Mouse (Mus musculus) cerebellum, adult 18-20 months (tissue): ENCODE data around the gene Scamp4.

Source experiments
- DNase-seq, 2 experiments: peaks; one replicate each; pipeline ENCODE4 v3.0.0; 2021

The Scamp4 gene

GRCm38 (mm10) chr10:80602698-80603325, at the start of gene Scamp4, which contains the start of gene Adat3:
Gene Scamp4, plus strand, starts transcription at chr10:80602872.
Gene Adat3, plus strand, starts transcription at chr10:80602880.
- DNase-seq: peak; percentile 94 to 96

DNA sequence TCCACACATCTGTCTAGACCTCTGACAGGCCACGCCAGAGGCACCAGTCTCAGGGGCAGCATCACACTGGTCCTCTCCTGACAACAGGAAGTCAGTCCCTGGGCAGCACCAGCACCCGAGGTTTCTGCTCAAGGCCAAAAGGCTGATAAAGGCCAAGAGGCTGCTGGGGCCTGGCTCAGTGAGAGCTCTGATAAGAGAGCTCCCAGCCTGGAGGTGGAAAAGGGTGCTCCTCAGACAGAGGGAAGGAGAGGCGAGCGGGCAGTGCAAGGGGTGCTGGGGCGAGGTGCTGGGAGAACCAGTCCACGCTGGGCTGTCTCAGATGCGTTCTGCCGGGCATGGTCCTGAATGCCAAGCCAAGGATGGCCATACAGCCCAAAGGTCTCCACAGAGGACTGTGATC, 49.1 kb upstream of the Scamp4 start:
- no peak for DNase-seq

DNA sequence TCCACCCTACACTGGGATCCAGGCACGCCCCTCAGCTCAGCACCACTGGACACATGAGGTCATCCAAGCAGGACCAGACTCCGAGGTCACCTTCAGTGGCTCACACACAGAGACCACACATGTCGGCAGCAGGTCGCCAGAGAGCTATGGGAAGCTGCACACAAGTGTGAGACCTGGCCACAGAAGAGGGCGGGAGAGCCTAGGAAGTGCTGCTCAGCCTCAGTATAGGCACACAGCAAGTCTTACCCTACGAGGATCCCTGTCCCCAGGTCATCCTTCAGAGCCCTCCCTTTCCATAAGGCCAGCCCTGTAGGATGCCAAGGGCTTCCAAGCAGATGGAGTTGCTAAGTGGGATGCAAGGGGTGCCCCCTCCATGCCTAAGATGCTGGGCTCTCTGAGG, 48.7 kb upstream of the Scamp4 start:
- no peak for DNase-seq

- peak; percentile 77 to 84 for DNase-seq
These were observed 45.2 kb upstream of the Scamp4 start for GRCm38 (mm10) chr10:80557346-80557965.

DNA sequence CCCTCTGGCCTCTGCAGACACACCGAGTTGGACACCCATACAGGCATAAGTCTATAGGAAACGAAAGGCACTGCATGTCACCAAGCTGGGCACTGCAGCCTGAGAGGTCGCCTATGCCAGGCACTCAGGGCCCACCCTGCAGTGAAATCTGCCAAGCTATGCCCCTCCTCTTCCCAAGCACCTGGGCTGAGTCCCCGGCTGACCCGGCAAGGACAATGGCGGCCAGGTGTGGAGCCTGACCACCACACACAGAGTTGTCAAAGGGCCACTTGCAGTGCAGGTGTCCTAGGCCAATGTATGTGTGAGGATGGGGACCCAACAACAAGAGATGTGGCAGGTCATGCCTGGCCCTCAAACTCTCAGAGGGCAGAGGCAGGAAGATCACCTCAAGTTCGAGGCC, 43.2 kb upstream of the Scamp4 start:
- DNase-seq: no peak

GRCm38 (mm10) chr10:80560621-80561020, 42.1 kb upstream of the Scamp4 start:
- DNase-seq: no peak

GRCm38 (mm10) chr10:80561116-80561944, 41.3 kb upstream of the Scamp4 start, which contains the start of gene Rexo1:
Gene Rexo1, minus strand, starts transcription at chr10:80561560.
- DNase-seq: peak; percentile 94

GRCm38 (mm10) chr10:80566375-80567092, 36.1 kb upstream of the Scamp4 start:
- peak; percentile 91 to 93 for DNase-seq

DNA sequence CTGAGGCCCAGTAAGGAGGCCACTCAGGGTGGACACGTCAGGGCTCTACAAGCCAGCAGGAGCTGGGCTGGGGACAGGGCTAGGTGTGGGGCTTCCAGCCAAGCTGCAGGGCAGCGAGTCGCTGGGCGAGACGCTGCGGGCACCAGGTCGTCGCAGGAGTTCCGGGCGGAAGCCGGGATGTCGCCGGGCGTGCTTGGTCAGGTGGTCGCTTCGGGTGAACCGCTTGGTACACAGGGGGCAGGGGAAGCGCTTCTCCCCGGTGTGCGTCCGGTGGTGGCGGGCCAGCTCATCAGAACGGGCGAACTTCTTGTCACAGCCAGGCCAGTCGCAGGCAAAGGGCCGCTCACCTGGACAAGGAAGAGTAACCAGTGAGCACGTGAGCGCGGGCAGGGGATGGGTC, 33.8 kb upstream of the Scamp4 start:
- DNase-seq: no peak

- no peak for DNase-seq
These were observed 33.0 kb upstream of the Scamp4 start for GRCm38 (mm10) chr10:80569664-80570066.

DNA sequence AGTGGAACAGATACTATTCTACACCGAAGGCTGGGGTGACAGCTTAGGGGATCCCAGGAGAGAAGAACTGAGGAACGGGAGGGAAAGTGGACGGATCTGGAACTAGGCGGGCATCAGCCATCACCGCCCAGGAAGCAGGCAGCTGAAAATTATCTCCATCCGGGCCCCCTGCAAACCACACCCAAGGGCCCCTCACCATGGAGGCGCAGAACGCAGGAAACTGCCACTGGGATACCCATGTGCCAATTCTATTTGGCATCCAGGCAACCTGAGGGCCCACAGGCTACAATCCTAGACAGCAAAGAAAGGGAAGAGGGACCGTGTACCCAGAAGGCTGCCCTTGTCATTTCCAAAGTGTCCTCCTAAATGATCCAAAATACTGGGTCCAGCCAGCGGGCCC, 32.3 kb upstream of the Scamp4 start:
- no peak for DNase-seq

- DNase-seq: peak; percentile 50 to 51
These were observed 31.5 kb upstream of the Scamp4 start for GRCm38 (mm10) chr10:80570871-80571836.

- no peak for DNase-seq
These were observed 30.2 kb upstream of the Scamp4 start for GRCm38 (mm10) chr10:80572477-80572876.

GRCm38 (mm10) chr10:80573944-80574343, 28.7 kb upstream of the Scamp4 start:
- DNase-seq: peak in 1 of 2 experiments; percentile 9

- peak in 1 of 2 experiments; percentile 14 for DNase-seq
These were observed 27.8 kb upstream of the Scamp4 start for GRCm38 (mm10) chr10:80574896-80575295.

DNA sequence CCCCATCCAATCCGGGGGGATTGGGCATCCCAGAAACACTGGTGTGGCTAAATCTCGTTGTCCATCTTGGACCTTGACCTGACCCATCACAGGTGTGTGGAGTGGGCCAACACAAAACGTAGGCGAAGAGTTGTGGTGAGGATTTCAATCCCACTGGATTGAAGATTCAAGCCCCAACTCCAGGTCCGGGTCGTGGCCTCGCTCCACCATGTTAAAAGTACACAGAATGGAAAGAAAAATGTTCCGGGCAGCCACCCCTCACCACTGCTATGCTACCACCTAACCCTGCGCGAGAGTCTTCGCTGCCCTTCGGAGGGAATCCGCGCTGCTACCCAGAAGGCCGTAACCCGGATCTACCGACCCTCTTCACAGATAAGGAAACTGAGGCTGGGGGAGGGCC, 26.7 kb upstream of the Scamp4 start:
- DNase-seq: no peak

- peak; percentile 56 to 67 for DNase-seq
These were observed 26.1 kb upstream of the Scamp4 start for GRCm38 (mm10) chr10:80576351-80577194.

GRCm38 (mm10) chr10:80577195-80578130, 25.2 kb upstream of the Scamp4 start, which contains the start of gene Klf16:
Gene Klf16, minus strand, starts transcription at chr10:80577321.
- DNase-seq: peak; percentile 87 to 90

- peak; percentile 64 to 73 for DNase-seq
These were observed 24.4 kb upstream of the Scamp4 start for GRCm38 (mm10) chr10:80578131-80578750.
